Mouse (Mus musculus) heart, postnatal 0 days (tissue): Measurements from ENCODE around the gene Mipep.

Experiments
- CTCF ChIP-seq: IDR thresholded peaks from 2 replicates; pipeline ENCODE4 v1.5.1; 2016; ENCODE audit warnings: antibody characterized with exemption, control low read depth, low read depth
- EP300 ChIP-seq: IDR thresholded peaks from 2 replicates; pipeline ENCODE4 v1.6.1; 2016; ENCODE audit warnings: antibody characterized with exemption, low read depth

DNA sequence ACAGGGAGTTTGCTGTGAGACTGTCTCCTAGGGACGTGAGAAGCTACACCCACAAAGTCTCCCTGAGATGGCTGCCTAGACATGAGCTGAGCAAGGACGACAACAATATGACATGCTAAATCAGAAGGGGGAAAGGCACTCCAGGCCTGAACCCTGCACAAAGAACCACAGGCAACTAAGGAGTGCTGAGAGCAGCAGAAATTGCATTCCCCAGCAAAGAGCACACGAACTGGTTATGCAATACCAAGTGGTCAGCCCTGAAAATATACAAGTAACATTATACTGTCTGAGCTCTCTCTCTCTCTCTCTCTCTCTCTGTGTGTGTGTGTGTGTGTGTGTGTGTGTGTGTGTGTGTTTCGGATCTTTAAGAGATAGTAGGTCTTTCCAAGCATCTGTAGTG is 132.3 kb downstream of the Mipep start:
- TF ChIP-seq EP300 (no peak), CTCF (no peak)
